Mouse (Mus musculus): Measurements from ENCODE around the gene Cmas.

Gene Cmas

GRCm38 (mm10) chr6:142756507-142757333 lies at the start of gene Cmas:
Cmas (plus strand) TSS chr6:142756686.
- DNase-seq (ENCODE audit: low spot score) = peak; percentile 95

GRCm38 (mm10) chr6:142706688-142707087 lies 49.8 kb upstream of the Cmas start:
- DNase-seq (ENCODE audit: low spot score) = peak; percentile 33

- no peak for DNase-seq (ENCODE audit: low spot score)
These were observed 48.1 kb upstream of the Cmas start for GRCm38 (mm10) chr6:142708369-142708768.

- no peak for DNase-seq (ENCODE audit: low spot score)
These were observed 45.8 kb upstream of the Cmas start for GRCm38 (mm10) chr6:142710690-142711089.

GRCm38 (mm10) chr6:142711106-142711505 lies 45.4 kb upstream of the Cmas start:
- no peak for DNase-seq (ENCODE audit: low spot score)

GRCm38 (mm10) chr6:142715026-142715425 lies 41.5 kb upstream of the Cmas start:
- DNase-seq (ENCODE audit: low spot score) = no peak

- no peak for DNase-seq (ENCODE audit: low spot score)
These were observed 39.3 kb upstream of the Cmas start for GRCm38 (mm10) chr6:142717186-142717585.

GRCm38 (mm10) chr6:142718167-142718566 lies 38.3 kb upstream of the Cmas start:
- no peak for DNase-seq (ENCODE audit: low spot score)

GRCm38 (mm10) chr6:142720641-142721040 lies 35.8 kb upstream of the Cmas start:
- DNase-seq (ENCODE audit: low spot score) = no peak

GRCm38 (mm10) chr6:142721731-142722130 lies 34.8 kb upstream of the Cmas start:
- DNase-seq (ENCODE audit: low spot score) = no peak

- no peak for DNase-seq (ENCODE audit: low spot score)
These were observed 30.5 kb upstream of the Cmas start for GRCm38 (mm10) chr6:142726032-142726431.

GRCm38 (mm10) chr6:142732567-142733290 lies 23.8 kb upstream of the Cmas start:
- no peak for DNase-seq (ENCODE audit: low spot score)

GRCm38 (mm10) chr6:142735302-142736005 lies 21.0 kb upstream of the Cmas start:
- no peak for DNase-seq (ENCODE audit: low spot score)

- no peak for DNase-seq (ENCODE audit: low spot score)
These were observed 18.3 kb upstream of the Cmas start for GRCm38 (mm10) chr6:142738225-142738624.

GRCm38 (mm10) chr6:142738637-142739036 lies 17.8 kb upstream of the Cmas start:
- no peak for DNase-seq (ENCODE audit: low spot score)

- DNase-seq (ENCODE audit: low spot score) = no peak
These were observed 14.7 kb upstream of the Cmas start for GRCm38 (mm10) chr6:142741763-142742162.

- DNase-seq (ENCODE audit: low spot score) = no peak
These were observed 13.3 kb upstream of the Cmas start for GRCm38 (mm10) chr6:142743193-142743592.

- no peak for DNase-seq (ENCODE audit: low spot score)
These were observed 11.0 kb upstream of the Cmas start for GRCm38 (mm10) chr6:142745484-142745883.

GRCm38 (mm10) chr6:142746765-142747164 lies 9.7 kb upstream of the Cmas start:
- DNase-seq (ENCODE audit: low spot score) = no peak

- DNase-seq (ENCODE audit: low spot score) = peak; percentile 19
These were observed 9.3 kb upstream of the Cmas start for GRCm38 (mm10) chr6:142747165-142747564.

- DNase-seq (ENCODE audit: low spot score) = peak; percentile 29
These were observed 8.3 kb upstream of the Cmas start for GRCm38 (mm10) chr6:142748057-142748708.

GRCm38 (mm10) chr6:142751365-142751764 lies 5.1 kb upstream of the Cmas start:
- no peak for DNase-seq (ENCODE audit: low spot score)

All from testis, postnatal 10 days (tissue).